Mouse (Mus musculus) A20 (cell line): ENCODE data around the gene Nr5a2.

Source experiments
- DNase-seq: peaks from one replicate; pipeline ENCODE4 v3.0.0-alpha.2; 2011; ENCODE audit warnings: low read depth, low spot score

The Nr5a2 gene

GRCm38 (mm10) chr1:136948511-136949275 is 11.6 kb downstream of the Nr5a2 start:
- DNase-seq = no peak

- no peak for DNase-seq
These were observed 12.2 kb downstream of the Nr5a2 start for GRCm38 (mm10) chr1:136948127-136948422.

DNA sequence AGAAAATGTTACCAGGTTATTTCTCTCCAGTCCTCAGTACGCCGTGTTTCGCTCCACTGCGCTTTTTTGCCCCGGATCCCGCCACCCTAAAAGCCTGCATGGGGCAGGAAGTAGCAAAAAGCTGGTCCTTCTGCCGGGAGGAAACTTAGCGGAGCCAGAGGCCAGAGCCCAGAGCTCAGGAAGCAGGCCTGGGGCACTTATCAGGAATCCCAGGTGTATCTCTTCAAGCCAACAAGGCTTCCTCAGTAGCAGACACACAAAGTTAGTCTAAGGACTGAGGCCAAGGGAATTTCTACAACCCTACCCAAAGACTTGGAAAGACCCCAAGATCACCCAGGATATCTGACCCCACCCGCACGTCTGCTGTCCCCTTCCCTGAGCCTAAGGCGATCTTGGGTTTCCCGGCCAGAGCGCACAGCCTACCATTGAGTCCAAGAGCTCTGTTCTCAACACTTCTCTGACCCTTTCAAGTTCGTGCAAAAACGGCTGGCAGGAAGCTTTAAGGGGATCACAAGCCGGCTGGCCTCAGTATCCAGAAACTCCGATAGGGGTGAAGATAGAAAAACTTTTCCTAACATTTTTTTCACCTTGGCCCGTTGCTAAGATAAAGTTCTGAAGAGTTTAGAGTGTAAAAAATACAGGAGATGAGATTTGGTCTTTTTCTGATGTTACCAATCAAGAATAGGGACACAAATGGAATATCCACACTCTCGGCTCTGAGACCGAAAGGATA is 12.7 kb downstream of the Nr5a2 start:
- DNase-seq = no peak

DNA sequence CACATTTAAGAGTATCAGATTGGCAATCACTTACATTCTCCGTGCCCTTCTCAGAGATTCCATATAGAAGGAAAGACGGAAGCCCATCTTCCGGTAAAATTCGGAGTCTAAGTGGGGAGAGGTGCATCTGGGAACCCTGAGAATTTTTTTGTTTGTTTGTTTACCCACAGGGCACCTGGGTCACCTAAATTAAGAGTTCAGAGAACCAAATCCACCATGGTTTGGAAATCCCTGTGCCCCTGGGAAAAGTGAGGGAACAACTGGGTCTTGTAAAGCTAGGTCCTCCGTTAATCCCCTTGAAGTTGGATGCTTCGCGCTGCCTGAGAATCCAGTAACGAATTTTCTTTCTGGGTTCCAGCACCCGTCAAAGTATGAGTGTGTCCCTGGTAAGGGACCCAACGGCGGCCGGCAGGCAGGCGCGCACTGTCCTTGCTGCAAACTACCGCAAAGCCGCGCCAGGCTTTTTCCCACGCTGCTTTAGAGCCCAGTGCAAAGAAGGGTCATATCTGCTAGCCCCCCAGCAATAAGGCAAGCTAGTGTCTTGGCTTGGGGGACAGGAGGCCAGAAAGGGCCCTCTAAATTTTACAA is 13.3 kb downstream of the Nr5a2 start:
- DNase-seq = no peak

GRCm38 (mm10) chr1:136946404-136946803 is 13.8 kb downstream of the Nr5a2 start:
- DNase-seq = no peak

DNA sequence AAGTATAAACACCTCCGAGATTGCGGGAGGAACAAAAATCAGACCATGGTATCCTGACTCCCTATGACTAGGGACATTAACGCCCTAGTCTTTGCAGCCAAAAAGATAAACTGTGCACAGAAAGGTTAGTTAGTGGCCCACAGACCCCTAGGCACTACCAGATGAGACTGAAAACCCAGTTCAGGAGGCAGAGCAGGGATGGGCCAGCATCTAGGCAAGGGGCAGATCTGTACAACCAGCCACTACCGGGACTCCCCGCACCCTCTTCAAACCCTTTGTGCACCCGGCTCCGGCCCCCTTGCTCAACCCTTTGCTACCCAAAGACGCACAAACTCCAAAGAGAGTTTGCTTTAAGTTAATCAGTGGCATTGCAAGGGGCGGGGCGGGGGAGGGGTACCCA is 14.4 kb downstream of the Nr5a2 start:
- DNase-seq = no peak

GRCm38 (mm10) chr1:136945426-136945825 is 14.8 kb downstream of the Nr5a2 start:
- DNase-seq = no peak

DNA sequence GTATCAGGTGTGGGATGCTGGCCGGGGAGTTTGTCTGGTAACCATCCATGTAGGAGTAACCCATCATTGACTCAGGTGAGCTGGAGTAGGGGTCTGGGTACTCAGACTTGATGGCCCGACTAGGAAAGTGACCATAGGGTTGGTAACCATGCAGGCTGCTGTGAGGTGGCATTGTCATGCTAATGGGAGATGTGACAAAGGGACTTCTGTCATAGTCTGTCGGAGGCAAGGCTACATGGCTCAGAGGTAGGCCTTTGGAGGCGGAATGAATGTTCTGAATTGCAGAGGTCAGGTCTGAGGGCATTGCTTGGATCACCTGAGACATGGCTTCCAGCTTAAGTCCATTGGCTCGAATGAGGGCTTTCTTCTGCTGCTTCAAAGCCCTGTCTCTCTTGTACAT is 19.6 kb downstream of the Nr5a2 start:
- DNase-seq = no peak

- DNase-seq = no peak
These were observed 21.0 kb downstream of the Nr5a2 start for GRCm38 (mm10) chr1:136939220-136939619.

- DNase-seq = no peak
These were observed 24.3 kb downstream of the Nr5a2 start for GRCm38 (mm10) chr1:136935960-136936324.

- DNase-seq = no peak
These were observed 24.8 kb downstream of the Nr5a2 start for GRCm38 (mm10) chr1:136935316-136935959.

DNA sequence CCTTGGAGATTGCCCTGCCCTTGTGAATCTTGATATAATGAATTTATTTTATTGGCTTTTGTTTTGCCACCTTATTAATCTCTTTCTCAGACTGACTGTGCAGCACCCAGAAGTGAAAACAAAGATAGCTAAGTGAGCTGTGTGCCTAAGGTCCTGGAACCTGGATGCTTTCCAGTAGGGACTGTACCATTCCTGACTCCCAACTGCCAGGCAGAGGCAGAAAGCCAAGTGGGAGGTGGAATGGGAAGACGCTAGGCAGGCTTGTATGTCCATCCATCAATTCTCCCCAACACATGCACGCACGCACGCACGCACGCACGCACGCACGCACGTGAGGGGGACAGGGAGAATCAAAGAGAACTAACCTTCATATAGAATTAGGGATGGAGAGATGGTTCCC is 26.2 kb downstream of the Nr5a2 start:
- DNase-seq = no peak

GRCm38 (mm10) chr1:136931026-136931425 is 29.2 kb downstream of the Nr5a2 start:
- no peak for DNase-seq

GRCm38 (mm10) chr1:136929743-136930142 is 30.5 kb downstream of the Nr5a2 start:
- DNase-seq = no peak

GRCm38 (mm10) chr1:136927428-136927827 is 32.8 kb downstream of the Nr5a2 start:
- no peak for DNase-seq

- no peak for DNase-seq
These were observed 34.2 kb downstream of the Nr5a2 start for GRCm38 (mm10) chr1:136926026-136926425.

DNA sequence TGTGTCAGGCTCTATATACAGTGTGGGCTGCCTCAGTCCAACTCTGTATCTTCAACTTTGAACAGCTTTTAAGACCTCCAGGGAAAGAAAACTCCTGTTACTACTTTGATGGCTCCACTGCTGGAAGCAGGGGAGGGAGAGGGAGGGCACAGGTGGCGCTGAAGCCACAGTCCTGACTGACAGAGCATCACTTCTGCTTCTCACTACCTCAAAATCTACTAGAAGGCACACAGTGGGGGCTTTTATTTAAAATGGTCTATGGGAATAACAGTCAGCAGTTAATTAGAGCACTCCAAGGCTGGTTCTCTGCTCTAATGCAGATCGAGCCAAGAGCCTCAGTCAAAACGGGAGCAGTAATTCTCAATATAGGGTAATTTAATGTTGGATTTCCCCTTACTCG is 40.2 kb downstream of the Nr5a2 start:
- DNase-seq = peak; percentile 31

- DNase-seq = no peak
These were observed 41.5 kb downstream of the Nr5a2 start for GRCm38 (mm10) chr1:136918791-136919190.

DNA sequence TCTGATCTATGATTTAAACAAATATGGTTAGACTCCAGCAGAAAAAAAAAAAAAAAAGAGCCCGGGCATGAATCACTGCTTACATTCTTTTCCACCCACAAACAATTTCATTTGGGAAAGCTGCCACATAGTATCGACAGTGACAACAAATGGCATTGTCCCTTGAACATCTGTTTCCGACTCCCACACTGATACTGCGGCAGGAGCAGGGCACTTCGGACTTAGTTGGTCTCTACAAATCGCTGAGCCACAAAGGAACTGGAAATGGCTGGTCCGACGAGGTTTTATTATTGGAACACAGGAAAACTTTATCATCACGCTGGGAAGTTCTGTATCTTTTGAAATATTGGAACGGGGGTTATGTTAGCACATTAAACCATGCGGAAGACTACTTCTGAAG is 44.8 kb downstream of the Nr5a2 start:
- no peak for DNase-seq

GRCm38 (mm10) chr1:136911996-136912395 is 48.3 kb downstream of the Nr5a2 start:
- DNase-seq = no peak

GRCm38 (mm10) chr1:136911594-136911860 is 48.7 kb downstream of the Nr5a2 start:
- no peak for DNase-seq

DNA sequence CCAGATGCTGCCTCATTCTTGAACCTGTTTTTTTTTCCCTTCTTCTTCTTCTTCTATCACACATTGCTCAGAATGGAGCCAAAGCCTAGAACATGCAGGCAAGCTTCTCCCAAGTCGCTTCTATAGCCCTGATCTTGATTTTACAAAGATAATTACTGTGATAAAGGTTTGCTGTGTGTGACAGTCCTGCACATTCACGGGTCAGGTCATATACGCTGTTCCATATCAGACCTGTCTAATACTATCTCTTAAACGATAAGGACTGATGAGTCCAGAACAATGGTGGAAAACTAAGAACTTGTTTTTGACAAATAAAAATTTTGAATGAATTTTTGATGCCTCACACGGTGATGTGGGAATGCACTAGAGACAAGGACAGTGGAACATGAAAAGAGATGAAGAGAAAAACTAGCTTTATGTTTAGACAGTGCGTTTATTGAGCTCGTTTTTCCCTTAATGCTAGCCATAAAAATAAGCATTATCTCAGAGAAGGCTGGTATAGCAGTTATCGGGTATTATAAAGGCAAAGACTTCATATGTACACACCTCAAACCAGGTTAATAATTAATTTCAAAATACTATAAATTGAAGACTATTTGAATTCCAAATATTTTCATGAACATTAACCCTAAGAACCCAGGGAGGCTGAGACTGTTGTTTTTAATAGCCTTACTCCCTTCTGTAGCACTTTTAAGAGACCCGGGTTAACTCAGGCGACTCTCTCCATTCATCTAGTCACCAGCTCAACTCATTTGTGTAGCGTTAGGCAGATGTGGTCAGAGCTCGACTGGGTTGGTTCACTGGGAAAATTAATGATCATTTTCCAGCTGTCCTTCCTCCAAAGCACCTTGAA is 49.3 kb downstream of the Nr5a2 start:
- DNase-seq = no peak
